Mouse (Mus musculus) spleen, adult 2 months (tissue): ENCODE measurements at regions not wholly inside any gene's neighbourhood (a gene's known extent, or its start where the extent isn't known, plus 50 kb on each side); places are given as distances from the start of the nearest gene placed in this dataset.

Experiments used
- CTCF ChIP-seq: fragments of 200-500 bp; IDR thresholded peaks from 2 replicates; pipeline ENCODE4 v1.5.1; 2011; ENCODE audit warnings: mild to moderate bottlenecking, inconsistent platforms; ENCODE audit not compliant: insufficient read depth, insufficient read length, insufficient replicate concordance; ENCODE audit errors: extremely low read depth
- POLR2A ChIP-seq: fragments of 200-500 bp; IDR thresholded peaks from 2 replicates; pipeline ENCODE4 v1.6.1; 2011; ENCODE audit warnings: low read depth, low read length, inconsistent platforms

DNA sequence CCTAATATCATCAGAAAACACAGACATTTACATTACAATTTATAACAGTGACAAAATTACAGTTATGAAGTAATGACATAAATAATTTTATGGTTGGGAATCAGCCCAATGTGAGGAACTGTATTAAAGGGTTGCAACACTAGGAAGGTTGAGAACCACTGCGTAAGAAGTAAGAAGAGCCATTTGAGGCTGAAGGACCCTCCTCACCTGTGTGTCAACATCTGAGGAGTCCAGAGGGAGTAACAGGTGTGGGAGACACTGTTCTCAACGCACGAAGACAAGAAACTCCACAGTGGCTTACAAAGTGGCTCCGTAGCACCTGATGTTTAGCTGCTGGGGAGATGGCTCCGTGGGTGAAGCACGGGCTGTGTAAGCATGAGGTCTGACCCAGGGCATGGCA lies 88.5 kb upstream of the Ercc6l2 start:
- TF ChIP-seq POLR2A, result no peak
- TF ChIP-seq CTCF, result no peak
